Mouse (Mus musculus) G1E (cell line): ENCODE measurements at regions not wholly inside any gene's neighbourhood (a gene's known extent, or its start where the extent isn't known, plus 50 kb on each side); places are given as distances from the start of the nearest gene placed in this dataset.

ENCODE experiments used
- GATA1 ChIP-seq: IDR thresholded peaks from 2 replicates; pipeline ENCODE4 v1.6.1; 2012; ENCODE audit warnings: borderline replicate concordance, low read length, inconsistent platforms, mixed read lengths
- TAL1 ChIP-seq: conservative IDR thresholded peaks from 2 replicates; pipeline ENCODE4 v1.6.1; 2012; ENCODE audit warnings: low read depth, low read length, inconsistent platforms, mixed read lengths

GRCm38 (mm10) chr19:54407904-54408303 lies 364.0 kb downstream of the Adra2a start:
- TF ChIP-seq GATA1 (no peak), TAL1 (no peak)
